Mouse (Mus musculus): ENCODE data around the gene Ubl4b.

The Ubl4b gene

GRCm38 (mm10) chr3:107565331-107565730 is 10.5 kb upstream of the Ubl4b start:
- no peak for DNase-seq

DNA sequence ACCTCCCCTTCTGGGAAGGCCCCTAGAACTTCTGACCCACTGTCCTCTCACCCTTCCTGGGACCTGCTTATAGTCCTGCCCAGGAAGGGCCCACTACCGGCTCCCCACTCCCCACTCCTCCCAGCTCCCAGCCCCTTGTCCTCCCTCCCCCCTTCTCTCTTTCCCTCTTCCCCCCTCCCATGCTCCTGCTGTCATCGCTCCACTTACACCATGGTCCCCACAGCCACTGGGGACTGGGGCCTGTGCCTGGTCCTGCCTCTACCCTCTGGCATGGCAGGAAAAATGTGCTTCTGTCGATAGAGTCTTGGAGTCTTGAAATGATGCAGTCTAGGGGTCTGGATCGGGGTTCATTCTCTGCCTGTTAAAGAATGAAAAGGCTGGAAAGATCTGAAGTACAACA is 9.0 kb upstream of the Ubl4b start:
- no peak for DNase-seq

- DNase-seq = no peak
These were observed 7.7 kb upstream of the Ubl4b start for GRCm38 (mm10) chr3:107562591-107562990.

DNA sequence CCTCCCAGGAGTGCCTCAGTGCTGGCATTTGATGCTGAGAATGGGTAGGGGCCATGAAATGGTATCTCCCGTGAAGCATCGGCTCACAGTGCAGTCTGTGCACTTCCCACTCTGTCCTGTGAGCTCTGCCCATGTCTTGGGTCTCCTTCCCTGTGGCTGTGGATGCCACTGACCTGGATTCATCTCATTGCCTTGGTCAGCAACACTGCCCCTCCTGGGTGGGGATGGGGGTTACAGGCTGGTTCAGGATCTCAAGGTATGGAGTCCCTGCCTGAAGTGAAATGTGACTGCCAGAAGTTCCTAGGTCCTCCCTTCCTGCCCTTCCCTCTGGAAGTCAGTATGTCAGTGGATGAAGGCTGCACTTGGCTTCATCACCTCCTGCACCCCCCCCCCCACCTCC is 7.2 kb upstream of the Ubl4b start:
- no peak for DNase-seq

DNA sequence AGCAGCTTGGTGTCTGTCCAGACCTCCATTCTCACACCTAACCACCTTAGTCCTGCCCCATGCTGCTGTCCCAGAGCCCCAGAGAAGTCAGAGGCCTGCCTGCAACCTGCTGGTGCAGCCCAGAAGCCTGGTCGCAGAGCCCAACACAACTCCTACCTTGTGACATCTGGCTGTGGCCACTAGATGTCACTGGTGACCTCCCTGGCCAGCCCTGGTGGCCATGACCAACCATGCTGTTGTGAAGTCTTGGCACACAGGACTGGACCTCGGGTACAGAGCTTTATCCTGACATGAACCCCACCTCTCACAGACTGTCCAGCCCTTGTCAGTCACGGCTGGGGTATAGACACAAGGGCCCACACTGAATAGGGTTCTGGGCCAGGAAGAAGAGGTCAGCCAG is 4.3 kb upstream of the Ubl4b start:
- DNase-seq = peak; percentile 67

- DNase-seq = no peak
These were observed 3.9 kb upstream of the Ubl4b start for GRCm38 (mm10) chr3:107558740-107559139.

DNA sequence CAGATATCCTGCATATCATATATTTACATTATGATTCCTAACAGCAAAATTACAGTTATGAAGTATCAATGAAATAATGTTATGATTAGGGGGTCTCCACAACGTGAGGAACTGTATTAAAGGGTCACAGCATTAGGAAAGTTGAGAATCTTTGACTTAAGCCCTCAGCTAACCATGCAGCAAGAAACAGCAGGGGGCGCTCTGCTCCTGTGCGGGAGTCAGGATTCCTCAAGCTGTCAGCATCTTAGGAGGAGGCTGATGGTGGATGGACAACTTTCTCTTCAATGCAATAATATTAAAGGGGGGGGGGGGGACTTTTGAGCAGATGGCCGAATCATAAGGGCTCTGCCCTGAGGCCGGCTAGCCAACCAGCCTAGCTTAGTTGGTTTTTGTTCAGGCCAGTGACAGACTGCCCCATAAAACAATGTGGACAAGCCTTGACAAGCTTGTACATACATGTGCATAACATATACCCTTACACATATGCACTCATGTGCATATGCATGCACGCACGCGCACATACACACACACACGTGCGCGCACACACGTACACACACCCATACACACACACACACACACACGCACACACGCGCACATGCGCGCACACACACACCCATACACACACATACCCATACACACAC is 4.3 kb downstream of the Ubl4b start:
- DNase-seq = no peak

GRCm38 (mm10) chr3:107546956-107547355 is 7.9 kb downstream of the Ubl4b start:
- peak; percentile 81 for DNase-seq

- DNase-seq = no peak
These were observed 9.0 kb downstream of the Ubl4b start for GRCm38 (mm10) chr3:107545716-107546412.

- no peak for DNase-seq
These were observed 9.6 kb downstream of the Ubl4b start for GRCm38 (mm10) chr3:107545278-107545677.

DNA sequence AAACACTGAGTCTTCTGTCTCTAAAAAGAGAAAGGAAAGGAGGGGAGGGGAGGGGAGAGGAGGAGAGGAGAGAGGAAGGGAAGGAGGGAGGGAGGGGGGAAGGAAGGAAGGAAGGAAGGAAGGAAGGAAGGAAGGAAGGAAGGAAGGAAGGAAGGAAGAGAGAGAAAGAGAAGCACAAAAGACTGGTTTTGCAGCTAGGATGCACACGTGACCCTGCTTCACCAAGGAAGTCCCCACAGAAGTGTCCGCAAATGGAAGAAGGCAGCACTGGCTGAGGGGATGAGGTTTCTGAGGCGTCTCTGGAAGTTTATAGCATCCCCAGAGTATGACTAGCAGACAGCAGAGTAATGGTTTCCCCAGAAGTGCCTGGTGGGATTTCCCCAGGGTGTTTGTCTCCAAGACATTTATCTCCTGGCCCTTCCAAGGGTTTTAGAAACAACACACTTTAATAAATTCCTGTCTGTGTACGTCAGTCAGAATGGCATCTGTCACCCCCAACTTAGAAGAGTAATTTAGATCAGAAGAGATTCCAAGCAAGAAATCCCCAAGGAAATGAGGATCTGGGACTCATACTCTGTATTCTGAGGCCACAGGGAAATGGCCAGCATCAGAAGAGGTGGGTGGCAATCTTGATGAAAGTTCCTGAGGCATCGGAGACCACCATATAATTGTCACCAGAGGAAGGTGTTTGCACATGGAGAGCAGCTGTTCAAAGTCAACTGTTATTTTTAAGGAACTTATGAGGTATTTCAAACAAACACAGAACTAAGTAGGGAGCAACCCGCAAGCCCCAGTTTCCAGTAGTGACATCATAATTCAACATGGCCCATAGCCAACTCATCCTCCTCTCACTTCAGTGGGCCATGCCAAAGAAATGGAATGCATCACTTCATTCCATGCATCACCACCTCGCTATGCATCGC is 11.5 kb downstream of the Ubl4b start:
- DNase-seq = no peak

GRCm38 (mm10) chr3:107542584-107542983 is 12.3 kb downstream of the Ubl4b start:
- DNase-seq = no peak

DNA sequence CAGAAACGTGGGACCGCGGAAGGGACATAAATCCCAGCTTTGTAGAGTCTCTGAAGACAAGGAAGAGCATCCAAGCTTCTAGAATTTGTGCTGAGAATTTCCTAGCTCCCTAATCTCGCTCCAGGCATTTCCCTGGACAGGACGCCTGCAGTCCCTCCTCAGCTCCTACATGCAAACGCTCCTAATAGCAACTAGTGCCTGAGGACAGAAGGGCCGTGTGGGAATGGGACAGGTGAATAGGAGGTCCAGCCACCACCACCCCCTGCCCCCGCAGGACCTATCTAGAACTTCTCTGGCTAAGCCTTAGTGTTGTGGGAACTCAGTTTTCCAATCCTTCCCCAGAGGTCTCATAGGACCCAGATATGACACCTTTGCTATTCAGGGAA is 17.4 kb downstream of the Ubl4b start:
- no peak for DNase-seq

DNA sequence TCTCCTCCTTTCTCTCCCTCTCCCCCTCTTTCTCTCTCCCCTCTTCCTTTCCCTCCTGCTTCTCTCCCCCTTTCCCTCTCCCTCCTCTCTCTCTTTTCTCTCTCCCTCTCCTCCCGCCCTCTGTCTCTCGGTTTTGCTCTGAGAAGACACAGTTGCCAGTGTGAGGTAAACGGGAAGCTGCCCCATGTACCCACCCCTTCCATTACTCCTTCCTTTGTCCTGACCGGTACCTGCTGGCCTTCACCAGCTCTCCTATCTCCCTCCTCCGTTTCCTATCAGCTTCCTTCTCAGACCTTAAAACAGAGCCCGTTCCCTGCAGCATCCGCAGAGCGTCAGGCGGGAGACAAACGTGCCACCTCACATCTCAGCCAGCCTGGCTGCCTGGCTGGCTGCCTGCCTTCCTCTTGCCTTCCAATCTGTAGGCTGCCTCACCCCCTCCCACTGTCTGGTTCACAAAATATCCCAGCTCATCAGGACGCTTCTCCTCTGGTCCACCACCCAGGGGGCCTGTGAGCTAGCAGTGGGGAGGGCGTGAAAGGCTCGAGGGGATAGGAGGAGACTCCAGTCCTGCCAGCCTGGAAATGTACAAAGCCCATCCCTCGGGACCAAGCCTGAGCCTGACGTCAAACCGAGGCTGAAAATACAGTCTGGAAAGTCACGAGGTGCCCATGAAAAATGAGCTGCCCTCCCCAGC is 17.9 kb downstream of the Ubl4b start:
- DNase-seq = no peak

GRCm38 (mm10) chr3:107534951-107535350 is 19.9 kb downstream of the Ubl4b start:
- no peak for DNase-seq

- DNase-seq = no peak
These were observed 21.3 kb downstream of the Ubl4b start for GRCm38 (mm10) chr3:107533532-107533931.

DNA sequence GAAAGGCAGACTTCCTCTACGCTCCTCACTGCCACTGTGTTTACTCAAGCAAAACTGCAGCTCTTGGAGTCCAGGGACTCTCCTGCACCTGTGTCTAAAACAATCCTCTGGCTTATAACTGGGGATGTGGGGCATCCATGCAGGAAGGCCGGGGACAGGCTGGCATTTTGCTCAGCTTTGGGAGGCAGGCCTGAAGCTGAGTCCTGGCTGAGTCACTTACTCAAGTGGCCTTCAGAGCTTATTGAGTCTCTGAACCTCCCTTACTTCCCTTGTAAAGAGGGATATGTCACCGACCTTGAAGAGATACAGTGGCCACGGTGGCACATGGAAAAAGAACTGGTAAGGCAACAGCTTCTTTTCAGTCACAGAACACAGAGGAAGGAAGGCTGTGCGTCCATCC is 24.3 kb downstream of the Ubl4b start:
- DNase-seq = no peak

DNA sequence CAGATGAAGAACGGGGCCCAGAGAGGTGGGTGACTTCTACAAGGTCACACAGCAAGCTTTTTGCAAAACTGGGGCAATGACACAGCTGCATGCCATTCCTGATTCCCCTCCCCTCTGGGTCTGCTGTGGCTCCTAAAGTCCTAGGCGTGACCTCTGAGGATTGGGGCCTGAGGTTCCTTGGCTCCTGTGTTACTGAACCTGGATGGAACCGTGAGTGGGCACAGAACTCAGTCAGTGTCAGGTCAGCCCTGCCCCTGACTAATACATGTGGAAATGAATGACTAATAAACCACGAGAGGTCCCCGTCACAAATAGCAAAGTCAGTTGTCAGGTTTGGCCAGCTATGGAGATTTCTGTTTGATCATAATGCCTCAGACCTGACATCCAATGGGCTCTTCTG is 25.7 kb downstream of the Ubl4b start:
- no peak for DNase-seq

DNA sequence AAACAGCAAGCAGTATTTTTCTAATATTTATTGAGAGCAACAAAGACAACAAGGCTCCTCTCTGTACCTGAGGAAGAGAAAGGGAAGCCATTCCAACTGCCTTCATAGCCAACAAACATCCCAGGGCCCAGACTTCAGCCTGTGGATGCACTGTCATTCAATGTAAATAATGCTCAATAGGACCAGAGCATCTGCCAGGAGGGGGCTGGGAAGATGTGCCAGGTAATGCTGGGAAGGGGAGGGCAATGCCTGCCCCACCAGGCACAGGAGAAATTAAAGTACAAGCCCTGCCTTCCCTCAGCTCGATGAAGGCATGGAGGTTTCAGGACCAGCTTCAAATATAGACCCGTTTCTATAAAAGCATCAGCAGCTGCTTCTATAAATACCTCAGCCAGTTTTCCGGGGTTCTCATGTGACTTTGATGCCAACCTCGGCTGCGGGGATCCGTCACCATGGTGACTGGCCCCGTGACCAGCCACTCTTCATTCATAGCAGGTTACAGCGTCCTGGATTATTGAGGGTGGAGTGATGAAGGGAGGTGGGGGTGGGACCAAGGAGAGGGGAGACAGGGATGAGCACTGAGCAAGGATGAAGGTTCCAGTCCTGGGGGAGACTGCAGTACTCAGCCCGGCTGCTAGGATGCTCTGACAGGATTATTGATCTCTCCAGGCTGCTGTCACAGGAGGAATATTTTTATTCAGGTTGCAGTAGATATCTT is 26.3 kb downstream of the Ubl4b start:
- DNase-seq = no peak

DNA sequence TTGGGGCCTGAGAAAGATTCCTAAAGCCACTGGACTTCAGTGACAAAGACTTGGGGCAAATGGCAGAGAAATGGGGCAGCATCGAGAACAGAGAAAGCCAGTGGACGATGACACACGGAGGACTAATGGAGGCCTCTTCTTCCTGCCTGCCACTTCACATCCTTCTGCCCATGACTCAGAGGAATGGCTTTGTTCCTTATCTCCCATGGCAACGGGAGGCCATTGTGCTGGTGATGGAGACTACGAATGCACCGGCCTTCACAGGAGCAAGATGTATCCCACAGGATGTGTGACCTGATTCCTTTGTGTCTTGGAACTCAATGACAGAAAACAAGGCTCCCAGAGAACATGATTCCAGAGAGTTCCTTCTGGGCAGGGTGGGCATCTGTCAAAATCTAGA is 30.3 kb downstream of the Ubl4b start:
- DNase-seq = no peak

DNA sequence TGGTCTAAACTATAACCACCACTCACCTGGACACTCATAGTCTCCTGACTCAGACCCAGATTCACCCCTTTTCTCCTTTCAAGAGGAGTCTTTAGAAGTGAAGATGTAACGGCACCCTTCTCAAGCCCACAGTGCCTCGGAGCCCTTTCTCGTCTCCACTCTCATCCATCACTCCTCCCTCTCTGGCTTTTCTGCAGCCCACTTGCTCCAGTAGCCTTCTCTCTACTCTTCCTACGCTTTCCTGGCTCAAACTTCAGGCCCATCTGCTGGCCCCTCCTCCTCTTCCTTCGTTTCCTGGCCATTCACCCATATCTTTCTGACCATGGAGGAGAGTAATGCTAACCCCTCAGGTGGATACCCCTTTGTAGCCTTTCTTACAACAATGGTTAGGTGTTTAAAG is 33.9 kb downstream of the Ubl4b start:
- no peak for DNase-seq

GRCm38 (mm10) chr3:107517631-107518108 is 37.2 kb downstream of the Ubl4b start, which contains the start of gene Slc6a17:
Gene Slc6a17 (minus strand): TSS chr3:107518018.
- DNase-seq = peak; percentile 37

Data from kidney, adult 11 months (tissue).